Mouse (Mus musculus): ENCODE data around the gene Caln1. TPM values are rescaled to one million over a fixed set of nuclear protein-coding genes. Genes with fewer than 3 reads are reported as not detected.

Caln1 gene
- polyA plus RNA-seq, 1 experiment from 2014 or later, result 26.7 TPM

DNA sequence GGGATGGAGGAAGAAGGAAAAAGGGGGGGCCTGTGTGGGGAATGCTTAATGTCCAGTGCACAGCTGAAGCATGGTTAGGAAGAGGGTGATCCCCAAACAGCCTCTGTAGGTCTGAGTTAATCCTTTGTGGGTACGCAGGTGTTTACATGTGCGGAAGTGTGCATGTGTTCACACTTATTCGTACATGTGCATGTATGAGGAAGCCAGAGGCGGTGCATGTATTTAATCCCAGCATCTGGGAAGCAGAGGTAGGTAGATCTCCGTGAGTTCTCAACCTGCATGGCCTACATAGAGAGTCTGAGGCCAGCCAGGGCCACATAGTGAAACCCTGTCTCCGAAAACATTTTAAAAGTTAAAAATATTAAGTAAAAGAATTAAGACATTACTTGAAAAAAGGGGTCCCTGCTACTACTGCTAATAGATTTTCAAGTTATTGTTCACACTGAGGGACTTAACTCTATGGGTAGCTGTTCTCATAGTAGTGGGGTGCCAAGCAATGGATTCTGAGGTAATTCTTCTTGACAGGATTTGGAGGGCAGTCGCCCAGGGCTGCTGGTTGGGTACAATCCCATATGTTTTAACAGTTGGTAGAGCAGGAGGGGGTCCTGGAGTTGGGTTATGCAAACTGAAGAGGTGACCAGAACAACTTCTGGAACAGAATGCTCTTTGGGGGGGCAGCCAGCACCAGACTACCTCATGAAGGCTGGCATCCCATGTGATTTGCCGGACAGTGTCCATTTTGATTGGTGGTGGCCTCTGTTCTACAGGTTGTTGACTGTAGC lies 31.1 kb downstream of the Caln1 start:
- no peaks in the 10 kb centered on the region for H3K4me1 ChIP-seq
- no peaks in the 10 kb centered on the region for H3K9me3 ChIP-seq
- H3K36me3 ChIP-seq (replicated peaks), result no peaks in the 10 kb centered on the region
- WGBS, result 91% methylated on average over 8 of the region's 8 CpGs
- no peak overlapping the region for H3K27ac ChIP-seq
- H3K4me2 ChIP-seq, result no peak overlapping the region
- no peak overlapping the region for H3K9ac ChIP-seq
- ATAC-seq (replicated peaks), result no peak
- H3K27me3 ChIP-seq (replicated peaks), result no peaks in the 10 kb centered on the region
- no peak overlapping the region for H3K4me3 ChIP-seq

GRCm38 (mm10) chr5:130405201-130405600 lies 35.9 kb downstream of the Caln1 start:
- no peaks in the 10 kb centered on the region for H3K27me3 ChIP-seq (replicated peaks)
- H3K4me2 ChIP-seq, result no peak overlapping the region
- no peak for ATAC-seq (replicated peaks)
- no peak overlapping the region for H3K4me3 ChIP-seq
- H3K9ac ChIP-seq, result no peak overlapping the region
- no peaks in the 10 kb centered on the region for H3K36me3 ChIP-seq (replicated peaks)
- 36% methylated on average over 1 of the region's 1 CpGs for WGBS
- H3K9me3 ChIP-seq, result no peaks in the 10 kb centered on the region
- no peaks in the 10 kb centered on the region for H3K4me1 ChIP-seq
- H3K27ac ChIP-seq, result no peak overlapping the region

- Histone ChIP-seq H3K9ac (no peak overlapping the region), H3K27me3 (replicated peaks) (no peaks in the 10 kb centered on the region), H3K36me3 (replicated peaks) (no peaks in the 10 kb centered on the region), H3K4me2 (no peak overlapping the region), H3K27ac (no peak overlapping the region), H3K4me1 (no peaks in the 10 kb centered on the region), H3K4me3 (no peak overlapping the region), H3K9me3 (peaks cover 9% of the 10 kb centered on the region; the same call in 1 of the 2 replicates)
- WGBS, result 92% methylated on average over 5 of the region's 6 CpGs
- no peak for ATAC-seq (replicated peaks)
These were observed 40.5 kb downstream of the Caln1 start for GRCm38 (mm10) chr5:130409706-130410105.

- Histone ChIP-seq H3K4me2 (no peak overlapping the region), H3K27me3 (replicated peaks) (no peaks in the 10 kb centered on the region), H3K9ac (no peak overlapping the region), H3K4me3 (no peak overlapping the region), H3K4me1 (no peaks in the 10 kb centered on the region), H3K36me3 (replicated peaks) (no peaks in the 10 kb centered on the region), H3K27ac (no peak overlapping the region), H3K9me3 (peaks cover 9% of the 10 kb centered on the region; the same call in 1 of the 2 replicates)
- no peak for ATAC-seq (replicated peaks)
- WGBS, result 93% methylated on average over 17 of the region's 17 CpGs
These were observed 42.3 kb downstream of the Caln1 start for GRCm38 (mm10) chr5:130411516-130411915.

DNA sequence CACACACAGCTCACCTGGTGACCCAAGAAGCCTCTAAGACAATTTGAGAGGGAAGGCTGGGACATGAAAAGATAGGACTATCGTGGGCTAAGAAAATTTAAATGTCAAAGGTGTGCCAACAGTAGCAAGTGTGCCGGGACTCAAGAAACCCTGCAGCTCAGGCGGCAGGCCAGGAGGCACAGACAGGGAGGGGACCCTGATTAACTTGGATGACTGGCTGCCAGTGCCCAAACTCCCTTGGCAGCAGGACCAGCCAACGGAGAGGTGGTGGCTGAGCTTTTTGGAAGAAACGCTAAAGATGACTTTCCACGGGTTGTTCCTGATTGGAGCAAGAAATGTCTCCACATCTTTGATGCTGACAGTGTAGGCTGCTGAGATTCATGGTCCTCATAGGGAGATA lies 78.2 kb downstream of the Caln1 start:
- 44% methylated on average over 6 of the region's 6 CpGs for WGBS

GRCm38 (mm10) chr5:130448491-130448890 lies 79.2 kb downstream of the Caln1 start:
- peak overlapping the region; percentile 56 for H3K9ac ChIP-seq
- peak overlapping the region; percentile 98 for H3K4me2 ChIP-seq
- WGBS, result under 1% methylated on average over 20 of the region's 20 CpGs
- peaks cover 28% of the 10 kb centered on the region for H3K27me3 ChIP-seq (replicated peaks)
- peak overlapping the region; percentile 71 for H3K4me3 ChIP-seq
- peak overlapping the region; percentile 72 for H3K27ac ChIP-seq
- H3K36me3 ChIP-seq (replicated peaks), result no peaks in the 10 kb centered on the region
- H3K4me1 ChIP-seq, result peaks cover 22% of the 10 kb centered on the region
- peak; percentile 68 for ATAC-seq (replicated peaks)
- no peaks in the 10 kb centered on the region for H3K9me3 ChIP-seq

More for the DNA sequence above, 78.2 kb downstream of the Caln1 start:
- H3K27me3 ChIP-seq (replicated peaks), result peaks cover 28% of the 10 kb centered on the region
- H3K27ac ChIP-seq, result no peak overlapping the region
- no peaks in the 10 kb centered on the region for H3K9me3 ChIP-seq
- no peak overlapping the region for H3K4me3 ChIP-seq
- H3K36me3 ChIP-seq (replicated peaks), result no peaks in the 10 kb centered on the region
- no peak for ATAC-seq (replicated peaks)
- peaks cover 22% of the 10 kb centered on the region for H3K4me1 ChIP-seq
- no peak overlapping the region for H3K9ac ChIP-seq
- H3K4me2 ChIP-seq, result no peak overlapping the region

- under 1% methylated on average over 70 of the region's 77 CpGs for WGBS
- Histone ChIP-seq H3K4me2 (peak overlapping the region; percentile 98), H3K27me3 (replicated peaks) (peaks cover 28% of the 10 kb centered on the region), H3K9me3 (no peaks in the 10 kb centered on the region), H3K4me1 (peaks cover 22% of the 10 kb centered on the region), H3K27ac (peak overlapping the region; percentile 72), H3K4me3 (peak overlapping the region; percentile 71), H3K36me3 (replicated peaks) (no peaks in the 10 kb centered on the region), H3K9ac (peak overlapping the region; percentile 56)
- ATAC-seq (replicated peaks), result peak; percentile 84
These were observed 79.9 kb downstream of the Caln1 start for GRCm38 (mm10) chr5:130448931-130449856.

GRCm38 (mm10) chr5:130450031-130450541 lies 80.8 kb downstream of the Caln1 start:
- H3K27ac ChIP-seq, result no peak overlapping the region
- ATAC-seq (replicated peaks), result no peak
- peak overlapping the region; percentile 71 for H3K4me3 ChIP-seq
- no peaks in the 10 kb centered on the region for H3K9me3 ChIP-seq
- peak overlapping the region; percentile 98 for H3K4me2 ChIP-seq
- peaks cover 22% of the 10 kb centered on the region for H3K4me1 ChIP-seq
- WGBS, result 6% methylated on average over 14 of the region's 14 CpGs
- H3K27me3 ChIP-seq (replicated peaks), result peaks cover 28% of the 10 kb centered on the region
- H3K9ac ChIP-seq, result peak overlapping the region; percentile 56
- no peaks in the 10 kb centered on the region for H3K36me3 ChIP-seq (replicated peaks)

DNA sequence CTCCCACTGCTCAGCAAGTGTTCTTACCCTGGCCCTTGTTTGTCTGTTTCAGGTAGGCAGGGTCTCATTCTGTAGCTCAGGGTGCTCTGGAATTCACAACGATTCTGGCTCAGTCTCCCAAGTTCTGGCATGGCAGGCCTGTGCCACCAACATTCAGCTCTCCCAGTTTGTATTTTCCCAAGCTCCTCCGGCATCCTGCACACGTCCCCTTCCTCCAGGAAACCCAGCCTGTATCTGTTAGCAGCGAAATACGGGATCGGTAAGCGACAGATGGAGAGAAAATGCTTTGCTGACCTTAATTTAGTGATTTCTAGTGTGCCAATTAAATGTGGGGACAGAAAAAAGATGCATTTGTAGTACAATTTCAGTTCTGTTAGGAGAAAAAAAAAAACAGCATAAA lies 88.8 kb downstream of the Caln1 start:
- Histone ChIP-seq H3K36me3 (replicated peaks) (no peaks in the 10 kb centered on the region), H3K4me1 (no peaks in the 10 kb centered on the region), H3K4me2 (no peak overlapping the region), H3K4me3 (no peak overlapping the region), H3K27ac (no peak overlapping the region), H3K27me3 (replicated peaks) (no peaks in the 10 kb centered on the region), H3K9ac (no peak overlapping the region), H3K9me3 (no peaks in the 10 kb centered on the region)
- ATAC-seq (replicated peaks), result no peak
- WGBS, result 88% methylated on average over 7 of the region's 7 CpGs

DNA sequence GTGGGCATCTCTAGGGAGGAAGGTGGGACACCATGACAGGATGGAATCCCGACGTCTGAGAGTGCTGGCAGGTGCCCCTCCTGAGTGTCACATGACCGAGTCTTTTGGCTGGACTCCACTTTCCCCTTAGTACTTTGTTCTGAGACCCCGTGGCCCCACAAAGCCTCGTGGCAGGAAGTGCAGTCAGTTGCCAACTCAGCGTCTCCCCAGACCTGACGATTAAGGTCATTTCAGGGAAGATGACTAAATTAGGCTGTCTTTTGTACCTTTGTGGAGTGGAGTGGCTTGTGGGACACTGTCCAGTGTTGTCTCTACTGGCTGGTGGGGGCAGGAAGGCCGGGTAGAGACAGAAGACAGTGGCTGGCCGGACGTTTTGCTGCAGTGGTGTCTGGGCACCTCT lies 103.0 kb downstream of the Caln1 start:
- Histone ChIP-seq H3K9ac (no peak overlapping the region), H3K4me3 (no peak overlapping the region), H3K27ac (no peak overlapping the region), H3K4me1 (no peaks in the 10 kb centered on the region), H3K27me3 (replicated peaks) (no peaks in the 10 kb centered on the region), H3K36me3 (replicated peaks) (no peaks in the 10 kb centered on the region), H3K9me3 (0 out of 2 replicates have a peak, but pooled peaks cover 3% of the 10 kb centered on the region), H3K4me2 (no peak overlapping the region)
- WGBS, result 69% methylated on average over 10 of the region's 10 CpGs
- no peak for ATAC-seq (replicated peaks)

GRCm38 (mm10) chr5:130474876-130475275 lies 105.6 kb downstream of the Caln1 start:
- no peak for ATAC-seq (replicated peaks)
- H3K4me2 ChIP-seq, result no peak overlapping the region
- H3K9ac ChIP-seq, result no peak overlapping the region
- H3K27ac ChIP-seq, result no peak overlapping the region
- 86% methylated on average over 6 of the region's 6 CpGs for WGBS
- no peaks in the 10 kb centered on the region for H3K4me1 ChIP-seq
- H3K4me3 ChIP-seq, result no peak overlapping the region
- no peaks in the 10 kb centered on the region for H3K36me3 ChIP-seq (replicated peaks)
- H3K9me3 ChIP-seq, result no peaks in the 10 kb centered on the region
- H3K27me3 ChIP-seq (replicated peaks), result no peaks in the 10 kb centered on the region

DNA sequence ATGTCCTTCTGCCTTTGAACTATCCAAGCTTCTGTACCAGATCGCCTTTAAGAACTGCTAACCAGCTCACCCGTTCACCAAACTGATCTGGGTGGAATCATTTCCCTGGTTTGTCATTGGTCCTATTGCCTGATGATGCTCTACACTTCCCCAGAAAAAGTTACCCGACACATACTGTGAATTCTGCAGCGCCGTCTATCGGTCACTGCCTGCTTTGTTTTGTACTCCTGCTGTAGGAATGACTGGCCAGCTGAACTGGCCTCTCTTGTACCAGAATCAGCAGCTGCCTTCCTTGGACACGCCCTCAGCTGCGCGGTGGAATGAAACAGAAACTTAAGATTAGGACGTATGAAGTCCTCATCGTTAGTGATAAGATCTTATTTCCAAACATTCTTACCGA lies 107.5 kb downstream of the Caln1 start:
- WGBS, result 71% methylated on average over 12 of the region's 12 CpGs
- H3K36me3 ChIP-seq (replicated peaks), result no peaks in the 10 kb centered on the region

More for the DNA sequence above, 107.5 kb downstream of the Caln1 start:
- ATAC-seq (replicated peaks), result no peak
- H3K9me3 ChIP-seq, result no peaks in the 10 kb centered on the region
- H3K4me2 ChIP-seq, result no peak overlapping the region
- no peak overlapping the region for H3K4me3 ChIP-seq
- no peaks in the 10 kb centered on the region for H3K4me1 ChIP-seq
- H3K27me3 ChIP-seq (replicated peaks), result no peaks in the 10 kb centered on the region
- H3K27ac ChIP-seq, result no peak overlapping the region
- H3K9ac ChIP-seq, result no peak overlapping the region
